Comparison of ENCODE assay signal across 9 mouse cellular contexts in genomic region chr10:94072916-94073465, GRCm38 (mm10). TPM values are rescaled to one million over a fixed set of nuclear protein-coding genes. Genes with fewer than 3 reads are reported as not detected.
DNase-seq lines count a peak whose midpoint lies in the region; ATAC-seq lines count a peak whose summit lies in the region.
"Had no signal": no experiment of that assay in that cellular context is flagged by ENCODE, and none has a peak within 500 bp of the region (broad histone marks: within the 10 kb centered on the region; RNA-seq: fewer than 3 reads in every experiment).

No protein-coding gene starts in this region.

- intact Hi-C loops in heart, postnatal 10 days (cut with DNase I) = loop anchor here (5.0 kb wide), 1 partner anchor 36 kb away; the partner anchor contains the start of genes Fgd6 and Vezt

- H3K27me3 ChIP-seq in neural tube, embryonic 13.5 days = no peaks in the 10 kb centered on the region

- no peak overlapping the region for H3K4me3 ChIP-seq in neural tube, embryonic 13.5 days

- peak; percentile 78 for DNase-seq in heart, adult 11 months
- DNase-seq in heart, postnatal 10 days = no peak
- DNase-seq in neural tube, embryonic 10.5 days (ENCODE audit: extremely low spot score, low spot score) = no peak
- peak; percentile 52 for DNase-seq in liver
- no peak for DNase-seq in urinary bladder, postnatal 4 days (ENCODE audit: low spot score in 2 of 2)
- DNase-seq in spleen, postnatal 14 days (ENCODE audit: low spot score in 2 of 2) = no peak
- DNase-seq in layer of hippocampus, adult 18-20 months (ENCODE audit: low spot score in 2 of 2) = no peak

- no peak overlapping the region for H3K9ac ChIP-seq in neural tube, embryonic 13.5 days

- H3K4me1 ChIP-seq in neural tube, embryonic 13.5 days (replicated peaks) = peaks cover 22% of the 10 kb centered on the region

- WGBS in neural tube, embryonic 13.5 days = 86% methylated on average over 4 of the region's 4 CpGs

- H3K9me3 ChIP-seq in neural tube, embryonic 13.5 days = no peaks in the 10 kb centered on the region

- peak overlapping the region; percentile 56; the same call in 1 of the 2 replicates for H3K27ac ChIP-seq in neural tube, embryonic 13.5 days (replicated peaks)
- H3K27ac ChIP-seq: macrophage had no signal

- no peak for ATAC-seq in neural tube, embryonic 13.5 days (ENCODE audit: low read depth)

- no peak overlapping the region for H3K4me2 ChIP-seq in neural tube, embryonic 13.5 days

- H3K36me3 ChIP-seq in neural tube, embryonic 13.5 days = no peaks in the 10 kb centered on the region; the same call in 1 of the 2 replicates

RNA-seq across cellular contexts. Expression of gene Fgd6, which starts 37.2 kb away (rescaled TPM):
- 1 to 10 TPM; 5.9 to 6.0 TPM for total RNA-seq in heart, postnatal 10 days (2021)
- 2.7 and 3.2 TPM in 2 replicates for polyA plus RNA-seq in neural tube, embryonic 13.5 days (2015; fragmentation: Nextera tagmentation; extraction: Ambion mirVana)
- total RNA-seq in layer of hippocampus, adult 18-20 months (2021) = 1 to 10 TPM; 9.8 to 9.9 TPM

RNA-seq across cellular contexts. Expression of gene Vezt, which starts 37.4 kb away (rescaled TPM):
- 10 to 100 TPM; 37.9 to 40.2 TPM for total RNA-seq in heart, postnatal 10 days (2021)
- polyA plus RNA-seq in neural tube, embryonic 13.5 days (2015; fragmentation: Nextera tagmentation; extraction: Ambion mirVana) = 49.9 and 61.0 TPM in 2 replicates
- total RNA-seq in layer of hippocampus, adult 18-20 months (2021) = 10 to 100 TPM; 58.2 to 62.3 TPM

Comparison
In these comparisons a context has a peak if more than half of its experiments do, and no peak if none do; other contexts are left out.
1. DNase-seq: peak in heart, adult 11 months (single experiment) and liver (single experiment); none in heart, postnatal 10 days (0 of 2), neural tube, embryonic 10.5 days (single experiment), urinary bladder, postnatal 4 days (0 of 2), spleen, postnatal 14 days (0 of 2) and layer of hippocampus, adult 18-20 months (0 of 2).